Mouse (Mus musculus) embryonic facial prominence, embryonic 13.5 days (tissue): ENCODE measurements around the gene Sesn3. TPM values are rescaled to one million over a fixed set of nuclear protein-coding genes. Genes with fewer than 3 reads are reported as not detected.

Experiments
- ATAC-seq: fragments of 200-750 bp; cut with Nextera tagmentation; 2 replicates; pipeline ENCODE4 v1.8.0; 2017; ENCODE audit warnings: low read depth; ENCODE audit not compliant: insufficient number of reproducible peaks, insufficient read depth, low FRiP score, low TSS enrichment
- H3K27ac ChIP-seq: fragments of 300-500 bp; sonication (generic); 2 replicates; pipeline ENCODE4 v1.5.1; 2015; ENCODE audit warnings: moderate library complexity, mild to moderate bottlenecking, inconsistent platforms
- H3K27me3 ChIP-seq: fragments of 300-500 bp; sonication (generic); 2 replicates; pipeline ENCODE4 v1.6.1; 2015; ENCODE audit warnings: mild to moderate bottlenecking, inconsistent platforms
- H3K36me3 ChIP-seq: fragments of 300-500 bp; sonication (generic); 2 replicates; pipeline ENCODE4 v1.6.1; 2015; ENCODE audit warnings: mild to moderate bottlenecking, inconsistent platforms
- H3K4me1 ChIP-seq: fragments of 300-500 bp; sonication (generic); 2 replicates; pipeline ENCODE4 v1.6.1; 2015; ENCODE audit warnings: inconsistent platforms
- H3K4me2 ChIP-seq: fragments of 300-500 bp; sonication (generic); 2 replicates; pipeline ENCODE4 v1.6.1; 2015; ENCODE audit warnings: moderate library complexity, mild to moderate bottlenecking, inconsistent platforms
- H3K4me3 ChIP-seq: fragments of 300-500 bp; sonication (generic); 2 replicates; pipeline ENCODE4 v1.5.1; 2015; ENCODE audit warnings: mild to moderate bottlenecking, inconsistent platforms
- H3K9ac ChIP-seq: fragments of 300-500 bp; sonication (generic); 2 replicates; pipeline ENCODE4 v1.6.1; 2015; ENCODE audit warnings: mild to moderate bottlenecking, inconsistent platforms
- H3K9me3 ChIP-seq: fragments of 300-500 bp; sonication (generic); 2 replicates; pipeline ENCODE4 v1.6.1; 2016; ENCODE audit warnings: inconsistent platforms
- WGBS: fragments of 180-500 bp; shearing (Covaris S2); methylation state at CpG from one replicate; pipeline ENCODE4 v1.1.7; 2015; ENCODE audit warnings: mixed read lengths; 5-methylcytosine and 5-hydroxymethylcytosine counted together
- polyA plus RNA-seq: library from polyadenylated mRNA; unstranded; fragments of >200 nt; fragmentation: Nextera tagmentation; extraction: Ambion mirVana; gene quantifications from 2 replicates; pipeline ENCODE4 v1.2.1, GENCODE M21; 2015

The Sesn3 gene
- polyA plus RNA-seq, 1 experiment from 2014 or later, result 27.5 TPM

GRCm38 (mm10) chr9:14363540-14363939 lies 88.7 kb downstream of the Sesn3 start:
- no peak for ATAC-seq

GRCm38 (mm10) chr9:14364719-14365118 lies 89.9 kb downstream of the Sesn3 start:
- no peak for ATAC-seq
- Histone ChIP-seq H3K27ac (no peak overlapping the region), H3K9me3 (no peaks in the 10 kb centered on the region), H3K4me2 (no peak overlapping the region), H3K9ac (no peak overlapping the region), H3K27me3 (no peaks in the 10 kb centered on the region), H3K4me1 (peaks cover 13% of the 10 kb centered on the region; the same call in 1 of the 2 replicates), H3K4me3 (no peak overlapping the region), H3K36me3 (peaks cover 7% of the 10 kb centered on the region; the same call in 1 of the 2 replicates)
- 96% methylated on average over 9 of the region's 9 CpGs for WGBS

More at GRCm38 (mm10) chr9:14363540-14363939, 88.7 kb downstream of the Sesn3 start:
- no peaks in the 10 kb centered on the region for H3K36me3 ChIP-seq
- H3K27me3 ChIP-seq, result no peaks in the 10 kb centered on the region
- no peak overlapping the region for H3K4me3 ChIP-seq
- 78% methylated on average over 6 of the region's 6 CpGs for WGBS
- H3K4me1 ChIP-seq, result peaks cover 13% of the 10 kb centered on the region; the same call in 1 of the 2 replicates
- no peak overlapping the region for H3K27ac ChIP-seq
- H3K9me3 ChIP-seq, result no peaks in the 10 kb centered on the region
- H3K4me2 ChIP-seq, result no peak overlapping the region
- no peak overlapping the region for H3K9ac ChIP-seq

- Histone ChIP-seq H3K4me1 (peaks cover 13% of the 10 kb centered on the region; the same call in 1 of the 2 replicates), H3K4me3 (no peak overlapping the region), H3K27ac (0 out of 2 replicates have a peak overlapping the region, but pooled peaks have one; percentile 48), H3K9me3 (no peaks in the 10 kb centered on the region), H3K27me3 (no peaks in the 10 kb centered on the region), H3K9ac (no peak overlapping the region), H3K36me3 (peaks cover 7% of the 10 kb centered on the region; the same call in 1 of the 2 replicates), H3K4me2 (no peak overlapping the region)
- 53% methylated on average over 4 of the region's 4 CpGs for whole genome bisulfite sequencing
- no peak for ATAC-seq
Measured at GRCm38 (mm10) chr9:14365481-14366125, 90.7 kb downstream of the Sesn3 start.

GRCm38 (mm10) chr9:14367850-14368249 lies 93.0 kb downstream of the Sesn3 start:
- no peaks in the 10 kb centered on the region for H3K9me3 ChIP-seq
- ATAC-seq, result no peak
- no peaks in the 10 kb centered on the region for H3K27me3 ChIP-seq
- no peak overlapping the region for H3K27ac ChIP-seq
- H3K36me3 ChIP-seq, result peaks cover 7% of the 10 kb centered on the region; the same call in 1 of the 2 replicates
- H3K9ac ChIP-seq, result no peak overlapping the region
- WGBS, result 92% methylated on average over 4 of the region's 4 CpGs
- no peak overlapping the region for H3K4me2 ChIP-seq
- H3K4me3 ChIP-seq, result no peak overlapping the region
- H3K4me1 ChIP-seq, result peaks cover 13% of the 10 kb centered on the region; the same call in 1 of the 2 replicates

GRCm38 (mm10) chr9:14369271-14369670 lies 94.4 kb downstream of the Sesn3 start:
- no peak for ATAC-seq
- H3K4me3 ChIP-seq, result no peak overlapping the region
- no peak overlapping the region for H3K9ac ChIP-seq
- no peaks in the 10 kb centered on the region for H3K27me3 ChIP-seq
- H3K27ac ChIP-seq, result no peak overlapping the region
- no peak overlapping the region for H3K4me2 ChIP-seq
- H3K4me1 ChIP-seq, result peaks cover 13% of the 10 kb centered on the region; the same call in 1 of the 2 replicates
- no peaks in the 10 kb centered on the region for H3K9me3 ChIP-seq
- peaks cover 7% of the 10 kb centered on the region; the same call in 1 of the 2 replicates for H3K36me3 ChIP-seq

GRCm38 (mm10) chr9:14372440-14372839 lies 97.6 kb downstream of the Sesn3 start:
- H3K9me3 ChIP-seq, result no peaks in the 10 kb centered on the region
- H3K9ac ChIP-seq, result no peak overlapping the region
- H3K27me3 ChIP-seq, result no peaks in the 10 kb centered on the region
- no peak overlapping the region for H3K4me3 ChIP-seq
- peaks cover 7% of the 10 kb centered on the region; the same call in 1 of the 2 replicates for H3K36me3 ChIP-seq
- H3K4me2 ChIP-seq, result no peak overlapping the region
- no peaks in the 10 kb centered on the region for H3K4me1 ChIP-seq
- ATAC-seq, result no peak
- H3K27ac ChIP-seq, result no peak overlapping the region

- H3K36me3 ChIP-seq, result no peaks in the 10 kb centered on the region
- H3K9ac ChIP-seq, result no peak overlapping the region
- H3K27me3 ChIP-seq, result peaks cover 15% of the 10 kb centered on the region; the same call in 1 of the 2 replicates
- H3K4me3 ChIP-seq, result no peak overlapping the region
- WGBS, result 84% methylated on average over 4 of the region's 4 CpGs
- no peak overlapping the region for H3K27ac ChIP-seq
- H3K9me3 ChIP-seq, result no peaks in the 10 kb centered on the region
- peaks cover 13% of the 10 kb centered on the region for H3K4me1 ChIP-seq
- H3K4me2 ChIP-seq, result no peak overlapping the region
- no peak for ATAC-seq
Measured at GRCm38 (mm10) chr9:14376149-14376548, 101.3 kb downstream of the Sesn3 start.

GRCm38 (mm10) chr9:14378151-14378550 lies 103.3 kb downstream of the Sesn3 start:
- no peak overlapping the region for H3K9ac ChIP-seq
- H3K36me3 ChIP-seq, result no peaks in the 10 kb centered on the region
- H3K4me2 ChIP-seq, result no peak overlapping the region
- H3K4me1 ChIP-seq, result peaks cover 17% of the 10 kb centered on the region
- WGBS, result 85% methylated on average over 2 of the region's 2 CpGs
- H3K4me3 ChIP-seq, result no peak overlapping the region
- no peaks in the 10 kb centered on the region for H3K9me3 ChIP-seq
- H3K27me3 ChIP-seq, result peaks cover 20% of the 10 kb centered on the region; the same call in 1 of the 2 replicates
- ATAC-seq, result no peak
- no peak overlapping the region for H3K27ac ChIP-seq

GRCm38 (mm10) chr9:14379769-14380385 lies 105.0 kb downstream of the Sesn3 start:
- Histone ChIP-seq H3K9ac (peak overlapping the region; percentile 80), H3K9me3 (no peaks in the 10 kb centered on the region), H3K4me1 (peaks cover 17% of the 10 kb centered on the region), H3K4me3 (peak overlapping the region; percentile 71), H3K4me2 (peak overlapping the region; percentile 96), H3K36me3 (no peaks in the 10 kb centered on the region), H3K27ac (peak overlapping the region; percentile 80; the same call in 1 of the 2 replicates), H3K27me3 (peaks cover 20% of the 10 kb centered on the region; the same call in 1 of the 2 replicates)
- no peak for ATAC-seq
- 24% methylated on average over 8 of the region's 8 CpGs for WGBS

GRCm38 (mm10) chr9:14380386-14381285 lies 105.8 kb downstream of the Sesn3 start:
- H3K27ac ChIP-seq, result peak overlapping the region; percentile 80
- under 1% methylated on average over 75 of the region's 76 CpGs for whole genome bisulfite sequencing

More at GRCm38 (mm10) chr9:14380386-14381285, 105.8 kb downstream of the Sesn3 start:
- H3K9me3 ChIP-seq, result no peaks in the 10 kb centered on the region
- H3K4me2 ChIP-seq, result peak overlapping the region; percentile 96
- peaks cover 20% of the 10 kb centered on the region; the same call in 1 of the 2 replicates for H3K27me3 ChIP-seq
- no peaks in the 10 kb centered on the region for H3K36me3 ChIP-seq
- peak overlapping the region; percentile 71 for H3K4me3 ChIP-seq
- H3K4me1 ChIP-seq, result peaks cover 17% of the 10 kb centered on the region
- peak overlapping the region; percentile 80 for H3K9ac ChIP-seq
- peak; percentile 91 for ATAC-seq
